Mouse (Mus musculus) 3T3-L1 (cell line): ENCODE measurements around the gene Eif4h.

ENCODE experiments used
- DNase-seq: peaks from one replicate; pipeline ENCODE4 v3.0.0-alpha.2; 2015; ENCODE audit warnings: low read depth, low spot score

The Eif4h gene

GRCm38 (mm10) chr5:134639269-134639682 lies at the start of gene Eif4h:
Eif4h (minus strand) TSS chr5:134639490.
- DNase-seq, result peak; percentile 91

- peak; percentile 100 for DNase-seq
These were observed 49.5 kb upstream of the Eif4h start for GRCm38 (mm10) chr5:134688718-134689284.

GRCm38 (mm10) chr5:134688086-134688717 lies 48.9 kb upstream of the Eif4h start, which contains the start of gene Limk1:
Limk1 (minus strand) TSS chr5:134688598.
- no peak for DNase-seq

- DNase-seq, result no peak
These were observed 47.9 kb upstream of the Eif4h start for GRCm38 (mm10) chr5:134687187-134687586.

- no peak for DNase-seq
These were observed 47.3 kb upstream of the Eif4h start for GRCm38 (mm10) chr5:134686541-134686940.

- DNase-seq, result no peak
These were observed 45.1 kb upstream of the Eif4h start for GRCm38 (mm10) chr5:134684398-134684797.

GRCm38 (mm10) chr5:134683813-134684212 lies 44.5 kb upstream of the Eif4h start:
- no peak for DNase-seq

- peak; percentile 73 for DNase-seq
These were observed 40.9 kb upstream of the Eif4h start for GRCm38 (mm10) chr5:134680238-134680637.

GRCm38 (mm10) chr5:134678827-134679546 lies 39.7 kb upstream of the Eif4h start:
- DNase-seq, result peak; percentile 64

GRCm38 (mm10) chr5:134678031-134678430 lies 38.7 kb upstream of the Eif4h start:
- DNase-seq, result no peak

GRCm38 (mm10) chr5:134677491-134677890 lies 38.2 kb upstream of the Eif4h start:
- no peak for DNase-seq

- peak; percentile 77 for DNase-seq
These were observed 36.9 kb upstream of the Eif4h start for GRCm38 (mm10) chr5:134675956-134676759.

- no peak for DNase-seq
These were observed 35.7 kb upstream of the Eif4h start for GRCm38 (mm10) chr5:134674977-134675376.

GRCm38 (mm10) chr5:134672611-134673010 lies 33.3 kb upstream of the Eif4h start:
- DNase-seq, result no peak

- DNase-seq, result no peak
These were observed 32.9 kb upstream of the Eif4h start for GRCm38 (mm10) chr5:134672198-134672516.

GRCm38 (mm10) chr5:134671335-134672197 lies 32.3 kb upstream of the Eif4h start:
- DNase-seq, result no peak

- DNase-seq, result no peak
These were observed 29.9 kb upstream of the Eif4h start for GRCm38 (mm10) chr5:134669001-134669708.

GRCm38 (mm10) chr5:134668495-134668894 lies 29.2 kb upstream of the Eif4h start:
- DNase-seq, result peak; percentile 49

- DNase-seq, result no peak
These were observed 17.4 kb upstream of the Eif4h start for GRCm38 (mm10) chr5:134656708-134657107.

- DNase-seq, result no peak
These were observed 12.7 kb upstream of the Eif4h start for GRCm38 (mm10) chr5:134652015-134652414.
